Comparison of ENCODE assay signal across 26 mouse cellular contexts in the genomic region with DNA sequence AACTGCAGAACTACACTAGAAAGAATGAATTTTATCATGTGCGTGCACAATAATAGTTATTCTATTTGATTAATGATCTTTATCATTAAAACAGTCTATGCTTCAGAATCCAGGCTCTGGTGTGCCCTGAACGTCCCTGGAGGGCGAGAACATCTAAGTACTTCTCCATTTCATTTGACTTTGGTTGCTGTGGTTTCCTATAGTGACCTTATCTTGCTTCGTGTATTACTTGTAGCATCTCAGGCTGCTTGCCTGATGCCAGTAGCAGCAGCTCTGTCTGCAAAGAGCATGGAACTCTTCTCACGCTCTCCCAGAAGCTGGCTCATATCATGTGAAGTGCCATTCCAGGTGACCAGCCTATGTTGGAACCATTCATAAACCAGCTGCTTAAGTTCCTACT.
DNase-seq lines count a peak whose midpoint lies in the region; ATAC-seq and TF ChIP-seq lines count a peak whose summit lies in the region.
"Had no signal": no experiment of that assay in that cellular context is flagged by ENCODE, and none has a peak within 500 bp of the region (broad histone marks: within the 10 kb centered on the region; RNA-seq: fewer than 3 reads in every experiment).

No protein-coding gene starts in this region.

- no peak for TF ChIP-seq EP300 in MEL (IDR thresholded peaks at IDR 0.05; ENCODE audit: low read depth in 1 of 2, low read length in 2 of 2)

- H3K27ac ChIP-seq in gastrocnemius, adult 2 months = peak overlapping the region; percentile 62; the same call in 1 of the 2 replicates
- no peak overlapping the region for H3K27ac ChIP-seq in MEL (ENCODE audit: control insufficient read depth, low read depth, low read length)
- H3K27ac ChIP-seq in intestine, embryonic 16.5 days (ENCODE audit: low read length) = no peak overlapping the region
- H3K27ac ChIP-seq: heart, embryonic 13.5 days; hindbrain, postnatal 0 days; intestine, embryonic 15.5 days; limb, embryonic 13.5 days; lung, embryonic 15.5 days; stomach, postnatal 0 days had no signal

- no peaks in the 10 kb centered on the region for H3K4me1 ChIP-seq in MEL (ENCODE audit: control insufficient read depth in 1 of 2, insufficient read depth in 2 of 2, low read length in 2 of 2)
- H3K4me1 ChIP-seq in intestine, embryonic 16.5 days (ENCODE audit: control insufficient read depth, insufficient read depth, low read length) = no peaks in the 10 kb centered on the region
- H3K4me1 ChIP-seq: intestine, embryonic 15.5 days had no signal

- no peak overlapping the region for H3K9ac ChIP-seq in MEL (ENCODE audit: control insufficient read depth, low read depth, low read length, poor library complexity, severe bottlenecking)
- no peak overlapping the region for H3K9ac ChIP-seq in intestine, embryonic 16.5 days (ENCODE audit: low read depth, low read length)
- H3K9ac ChIP-seq: forebrain, embryonic 13.5 days; heart, embryonic 13.5 days; intestine, embryonic 15.5 days; limb, embryonic 13.5 days; lung, embryonic 15.5 days had no signal

- TF ChIP-seq CTCF in gastrocnemius, adult 2 months (IDR thresholded peaks at IDR 0.05) = no peak
- no peak for TF ChIP-seq CTCF in MEL (IDR thresholded peaks at IDR 0.05 in 2 of 3, conservative IDR thresholded peaks at IDR 0.05 in 1 of 3; ENCODE audit: control insufficient read depth in 1 of 3, insufficient read depth in 1 of 3, low read depth in 2 of 3, low read length in 3 of 3, poor library complexity in 1 of 3, severe bottlenecking in 1 of 3)

- WGBS in intestine, embryonic 16.5 days = 77% methylated on average over 5 of the region's 5 CpGs

- no peaks in the 10 kb centered on the region for H3K27me3 ChIP-seq in MEL (ENCODE audit: control insufficient read depth in 1 of 2, insufficient read depth in 2 of 2, low read length in 2 of 2)
- no peaks in the 10 kb centered on the region for H3K27me3 ChIP-seq in splenic B cell, adult 2 months (ENCODE audit: control insufficient read depth, insufficient read depth, low read length, poor library complexity, severe bottlenecking)
- no peaks in the 10 kb centered on the region for H3K27me3 ChIP-seq in intestine, embryonic 16.5 days (replicated peaks; ENCODE audit: control insufficient read depth, insufficient read depth, low read length)
- H3K27me3 ChIP-seq: forebrain, embryonic 13.5 days; heart, embryonic 13.5 days; intestine, embryonic 15.5 days; limb, embryonic 13.5 days; lung, embryonic 15.5 days had no signal

- DNase-seq in gastrocnemius, adult 2 months = no peak
- DNase-seq in gastrocnemius, postnatal 4 days (ENCODE audit: low spot score in 2 of 2) = no peak
- peak; percentile 20 for DNase-seq in MEL (ENCODE audit: low read depth, low spot score)
- DNase-seq in splenic B cell, adult 2 months (ENCODE audit: low read depth, low spot score) = peak; percentile 14
- no peak for DNase-seq in urinary bladder, adult 18-20 months (ENCODE audit: low spot score in 2 of 2)
- DNase-seq: adrenal gland, postnatal 25 days; cerebellum, adult 8-10 months; cerebellum, postnatal 25 days; gastrocnemius, postnatal 14 days; heart, postnatal 10 days; kidney, adult 9 months; kidney, postnatal 10 days; layer of hippocampus, adult 9-11 months; midbrain, embryonic 14.5 days; right cerebral cortex, postnatal 25 days; thymus, postnatal 4 days had no signal

- no peaks in the 10 kb centered on the region for H3K9me3 ChIP-seq in MEL (replicated peaks; ENCODE audit: insufficient read depth, low read length)
- H3K9me3 ChIP-seq in intestine, embryonic 16.5 days (ENCODE audit: control insufficient read depth, low read length) = no peaks in the 10 kb centered on the region
- H3K9me3 ChIP-seq: forebrain, embryonic 13.5 days; intestine, embryonic 15.5 days; limb, embryonic 13.5 days; lung, embryonic 15.5 days had no signal

- no peak overlapping the region for H3K4me2 ChIP-seq in intestine, embryonic 16.5 days (ENCODE audit: low read depth, low read length)
- H3K4me2 ChIP-seq: forebrain, embryonic 13.5 days; heart, embryonic 13.5 days; intestine, embryonic 15.5 days; limb, embryonic 13.5 days; liver, embryonic 11.5 days; lung, embryonic 15.5 days had no signal

- TF ChIP-seq POLR2A in MEL (IDR thresholded peaks at IDR 0.05; ENCODE audit: control insufficient read depth in 1 of 2, insufficient read depth in 1 of 2, low read depth in 1 of 2, low read length in 2 of 2, poor library complexity in 1 of 2) = no peak

- no peaks in the 10 kb centered on the region for H3K79me2 ChIP-seq in MEL (ENCODE audit: control insufficient read depth, insufficient read depth, low read length, poor library complexity)

- no peaks in the 10 kb centered on the region for H3K36me3 ChIP-seq in MEL (ENCODE audit: control insufficient read depth in 1 of 2, insufficient read depth in 2 of 2, low read length in 2 of 2)
- no peaks in the 10 kb centered on the region for H3K36me3 ChIP-seq in splenic B cell, adult 2 months (ENCODE audit: control insufficient read depth, insufficient read depth, low read length, poor library complexity, severe bottlenecking)
- H3K36me3 ChIP-seq in intestine, embryonic 16.5 days (ENCODE audit: control insufficient read depth, insufficient read depth, low read length) = no peaks in the 10 kb centered on the region
- H3K36me3 ChIP-seq: intestine, embryonic 15.5 days; limb, embryonic 13.5 days; lung, embryonic 15.5 days had no signal

- ATAC-seq in hematopoietic stem cell, adult 5-6 weeks (replicated peaks in 1 of 2; ENCODE audit: insufficient read depth in 1 of 2, low FRiP score in 2 of 2, low TSS enrichment in 1 of 2, low read depth in 1 of 2, poor library complexity in 2 of 2, severe bottlenecking in 2 of 2) = peak; percentile 92 to 98
- no peak for ATAC-seq in intestine, embryonic 16.5 days
- ATAC-seq: forebrain, embryonic 13.5 days; hindbrain, postnatal 0 days; intestine, embryonic 15.5 days had no signal

- no peak for TF ChIP-seq RAD21 in MEL (IDR thresholded peaks at IDR 0.05; ENCODE audit: low read depth, low read length)

- no peak overlapping the region for H3K4me3 ChIP-seq in gastrocnemius, adult 2 months
- no peak overlapping the region for H3K4me3 ChIP-seq in MEL (ENCODE audit: control insufficient read depth in 1 of 2, insufficient read depth in 1 of 2, low read depth in 2 of 2, low read length in 2 of 2)
- no peak overlapping the region for H3K4me3 ChIP-seq in intestine, embryonic 16.5 days (ENCODE audit: low read length)
- H3K4me3 ChIP-seq: forebrain, embryonic 13.5 days; heart, embryonic 13.5 days; intestine, embryonic 15.5 days; limb, embryonic 13.5 days; lung, embryonic 15.5 days had no signal

- intact Hi-C loops in gastrocnemius, adult 2 months (cut with DNase I) = no loop called here

TF ChIP-seq in MEL, 35 proteins besides CTCF, POLR2A, EP300 and RAD21:
- TF ChIP-seq NRF1 (IDR thresholded peaks at IDR 0.05; ENCODE audit: insufficient read depth, low read depth, low read length, poor library complexity, severe bottlenecking) = no peak

Comparison
In these comparisons a context has a peak if more than half of its experiments do, and no peak if none do; other contexts are left out.
1. DNase-seq: peak in MEL (single experiment) and splenic B cell, adult 2 months (single experiment); none in gastrocnemius, adult 2 months (single experiment), gastrocnemius, postnatal 4 days (0 of 2) and urinary bladder, adult 18-20 months (0 of 2).